Mouse (Mus musculus) 3134 (cell line): ENCODE data around the gene Mki67.
A peak's percentile ranks its signal among the peaks of the same experiment; 100 is the strongest.

Experiments used
- DNase-seq: peaks from one replicate; pipeline ENCODE4 v3.0.0-alpha.2; 2011; ENCODE audit warnings: low spot score; ENCODE audit not compliant: insufficient read length; ENCODE audit errors: extremely low read depth

Gene Mki67

DNA sequence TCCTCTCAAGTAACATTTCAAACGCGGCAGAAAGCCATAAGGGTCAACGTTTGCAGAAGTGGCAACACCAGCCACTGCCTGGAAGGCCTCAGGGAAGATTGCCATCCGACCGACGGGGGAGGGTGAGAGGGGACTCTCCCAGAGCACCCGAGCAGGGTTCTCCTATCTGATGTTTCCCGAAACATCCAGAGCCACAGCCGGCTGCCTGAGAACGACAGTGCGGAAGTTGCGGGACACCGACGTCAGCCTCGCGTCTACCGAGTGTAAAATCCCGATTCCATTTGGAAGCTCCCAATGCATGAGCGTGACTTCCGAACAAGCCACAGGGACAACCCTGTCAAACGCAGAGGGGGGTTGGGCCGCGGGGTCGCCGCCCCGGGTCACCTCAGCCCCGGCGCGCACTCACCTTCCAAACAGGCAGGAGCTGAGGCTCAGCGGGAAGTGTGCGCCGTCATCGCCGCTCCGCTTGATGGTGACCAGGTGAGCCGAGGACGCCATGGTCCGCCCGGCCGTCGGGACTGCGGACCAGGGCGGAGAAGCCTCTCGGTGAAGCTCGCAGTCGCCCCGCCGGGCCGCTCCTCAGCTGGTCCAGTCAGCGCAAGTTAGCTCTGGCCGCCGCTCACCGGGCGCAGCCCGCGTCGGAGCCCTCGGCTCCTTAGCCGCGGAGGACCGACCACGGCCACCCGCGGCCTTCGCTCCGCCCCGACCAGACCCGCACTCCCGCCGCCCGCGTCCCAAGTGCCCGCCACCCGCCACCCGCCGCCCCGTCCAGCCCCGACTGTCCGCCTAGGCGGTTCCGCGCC, at the start of gene Mki67:
TSS of gene Mki67 (minus strand) at position 720 of the 803 bp plus-strand sequence.
- DNase-seq, result peak; percentile 76

DNA sequence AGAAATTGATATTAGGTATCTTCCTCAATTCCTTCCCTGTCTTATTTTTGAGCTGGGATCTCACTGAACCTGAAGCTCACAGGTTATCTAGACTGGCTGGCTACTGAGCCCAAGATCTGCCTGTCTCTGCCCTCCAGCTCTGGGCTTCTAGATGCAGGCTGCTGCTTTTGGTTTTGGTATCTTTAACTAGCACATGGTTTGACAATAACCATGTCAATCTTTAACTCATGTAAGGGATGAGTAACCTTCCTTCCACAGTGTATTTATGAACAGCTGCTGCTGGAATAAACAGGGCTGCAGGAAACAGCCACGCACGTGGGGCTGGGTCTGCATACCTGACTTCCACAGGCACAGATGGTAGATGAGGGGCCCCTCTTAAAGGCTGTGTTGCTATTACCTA, 47.1 kb upstream of the Mki67 start:
- DNase-seq, result no peak

DNA sequence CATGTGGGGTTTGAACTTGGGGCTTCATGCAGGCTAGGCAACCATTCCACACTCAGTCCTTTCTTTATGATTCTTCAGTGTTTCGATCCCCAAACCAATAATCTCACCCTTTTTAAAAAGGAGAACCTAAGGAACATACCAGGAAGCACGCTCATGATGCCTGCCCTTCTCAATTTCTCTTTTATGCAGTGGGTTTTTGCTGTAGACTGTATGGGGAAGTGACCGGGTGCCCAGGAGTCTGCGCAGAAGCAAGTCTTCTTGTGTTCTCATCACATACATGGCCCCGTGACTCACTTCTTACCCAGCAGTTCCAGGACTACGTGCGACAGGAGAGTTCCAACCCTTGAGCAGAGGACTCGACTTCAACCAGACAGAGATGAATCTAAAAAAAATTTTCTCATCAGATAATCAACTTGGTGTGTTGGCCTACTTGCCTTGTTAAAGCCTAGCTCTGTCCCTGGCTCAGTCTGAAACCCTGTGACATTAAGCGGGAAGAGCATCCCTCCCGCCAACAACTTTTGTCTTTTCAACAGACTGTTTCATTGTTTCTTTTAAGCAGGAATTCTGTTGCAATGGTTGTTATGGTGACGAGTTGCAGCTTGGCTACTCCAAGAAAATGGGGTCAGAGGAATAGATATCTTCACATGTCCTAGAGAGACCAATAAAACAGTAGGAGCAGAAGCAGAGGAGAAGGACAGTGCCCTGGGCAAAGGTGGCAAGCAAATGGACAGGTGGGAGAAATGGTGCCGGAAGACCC, 42.8 kb upstream of the Mki67 start:
- no peak for DNase-seq

DNA sequence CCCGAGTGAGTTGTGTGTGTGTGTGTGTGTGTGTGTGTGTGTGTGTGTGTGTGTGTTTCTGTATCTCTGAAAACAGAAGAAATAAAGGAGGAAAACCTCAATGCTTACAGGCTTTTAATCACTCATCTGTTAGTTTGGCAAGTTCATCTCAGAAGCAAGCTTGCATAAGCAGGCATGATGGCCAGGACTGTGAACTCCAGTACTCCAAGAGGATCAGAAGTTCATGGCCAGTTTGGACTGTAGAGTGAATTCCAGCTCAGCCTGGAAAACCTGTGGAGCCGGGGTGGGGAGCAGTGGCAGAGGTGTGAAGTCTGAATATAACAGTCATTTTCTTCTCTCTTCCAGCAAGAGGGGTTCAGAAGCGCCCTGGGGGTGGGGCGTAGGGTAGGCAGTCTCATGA, 42.0 kb upstream of the Mki67 start:
- DNase-seq, result no peak

DNA sequence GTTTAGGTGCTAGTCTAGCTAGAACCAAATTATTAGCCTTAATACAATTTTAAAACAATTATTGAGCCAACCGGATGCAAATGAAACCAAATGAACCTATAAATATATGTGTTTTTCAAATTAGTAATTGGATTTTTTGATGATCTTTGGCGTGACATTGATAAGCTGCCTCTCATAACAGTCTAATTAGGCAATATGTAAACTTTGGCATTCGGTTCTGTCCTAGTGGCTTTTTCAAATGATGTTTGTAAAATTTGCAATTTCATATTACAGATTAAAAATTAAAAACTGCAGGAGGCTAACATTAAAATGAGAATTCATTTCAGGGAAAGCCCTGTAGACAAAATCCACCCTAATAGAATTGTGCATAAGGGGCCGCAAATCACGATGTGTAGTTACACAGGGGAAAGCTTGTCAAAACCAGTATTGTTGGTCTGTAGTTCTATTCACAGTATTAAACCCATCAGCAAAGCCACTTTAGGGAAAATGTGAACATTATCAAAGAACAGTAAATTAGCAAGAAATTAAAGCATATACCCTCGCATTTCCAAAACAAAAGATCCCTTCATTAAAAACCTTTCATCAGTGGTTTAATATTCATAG, 40.9 kb upstream of the Mki67 start:
- no peak for DNase-seq

DNA sequence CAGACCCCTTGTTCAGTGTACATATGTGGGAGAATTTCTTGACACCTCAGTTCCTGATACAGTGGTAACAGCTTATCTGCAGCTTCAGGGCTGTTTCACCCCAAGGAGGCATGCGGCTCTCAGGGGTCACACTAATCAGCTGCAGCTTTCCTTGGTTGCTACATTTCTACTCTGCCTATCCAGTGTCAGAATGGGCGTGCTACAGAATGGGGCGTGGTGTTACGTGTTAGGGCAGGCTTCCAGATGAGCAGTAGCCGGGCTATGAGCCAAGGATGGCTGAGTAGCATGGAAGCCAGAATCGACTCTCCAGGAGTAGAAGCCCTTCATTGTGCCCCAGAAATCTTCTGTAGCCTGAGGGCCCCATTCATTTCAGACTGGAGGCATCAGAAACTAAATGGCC, 32.8 kb upstream of the Mki67 start:
- DNase-seq, result peak; percentile 36

DNA sequence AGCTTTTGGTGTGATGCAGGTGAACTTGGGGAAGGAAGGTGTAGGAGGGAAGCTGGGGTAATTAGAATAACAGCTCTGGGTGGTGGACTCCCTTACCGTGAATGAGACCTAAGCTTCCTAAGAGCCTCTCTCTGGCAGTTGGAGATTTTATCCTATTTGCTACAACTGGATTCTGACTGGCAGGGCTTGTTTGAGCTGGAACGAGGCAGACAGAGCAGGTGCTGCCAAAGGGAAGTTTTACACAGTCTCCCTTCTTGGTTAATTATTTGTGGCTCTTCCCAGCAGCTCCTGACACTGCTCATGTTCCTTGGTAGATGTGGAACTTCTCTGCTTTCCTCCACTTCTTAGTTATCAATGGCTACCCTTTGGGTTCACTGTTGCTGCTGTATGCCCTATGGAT, 30.9 kb upstream of the Mki67 start:
- no peak for DNase-seq

DNA sequence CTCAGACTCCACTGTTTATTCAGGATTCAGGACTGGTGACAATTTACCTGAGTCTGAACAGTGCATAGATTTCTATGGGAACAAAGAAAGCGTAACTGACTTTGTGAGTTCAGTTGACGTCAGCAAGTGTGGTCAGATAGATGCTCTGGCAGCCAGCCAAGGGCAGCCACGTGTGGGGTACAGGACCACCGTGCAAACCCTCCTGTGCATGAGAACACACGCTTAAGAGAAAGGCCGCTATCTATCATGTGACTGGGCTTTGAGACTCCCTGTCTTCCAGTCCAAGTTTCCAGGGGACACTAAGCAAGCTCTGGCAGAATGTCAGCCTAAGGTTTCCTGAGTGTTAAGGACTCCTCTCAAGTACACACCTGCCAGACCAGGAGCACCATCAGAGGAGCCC, 30.4 kb upstream of the Mki67 start:
- DNase-seq, result no peak

DNA sequence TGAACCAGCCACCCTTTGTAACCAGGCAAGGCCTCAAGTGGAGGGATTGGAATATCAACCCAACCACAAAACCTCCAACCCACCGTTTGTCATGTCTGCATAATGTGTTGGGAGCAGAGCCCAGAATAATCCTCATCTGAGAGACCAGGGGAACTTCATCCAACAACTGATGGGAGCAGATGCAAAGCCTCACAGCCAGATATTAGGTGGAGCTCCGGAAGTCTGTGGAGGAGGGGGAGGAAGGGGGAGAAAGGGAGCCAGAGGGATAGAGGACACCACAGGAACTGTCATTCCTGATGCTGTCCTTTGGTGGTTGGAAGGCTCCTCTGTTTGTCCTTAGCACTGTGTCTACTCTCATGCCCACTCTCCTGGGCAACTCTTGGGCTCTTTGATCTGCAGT, 28.9 kb upstream of the Mki67 start:
- DNase-seq, result no peak

DNA sequence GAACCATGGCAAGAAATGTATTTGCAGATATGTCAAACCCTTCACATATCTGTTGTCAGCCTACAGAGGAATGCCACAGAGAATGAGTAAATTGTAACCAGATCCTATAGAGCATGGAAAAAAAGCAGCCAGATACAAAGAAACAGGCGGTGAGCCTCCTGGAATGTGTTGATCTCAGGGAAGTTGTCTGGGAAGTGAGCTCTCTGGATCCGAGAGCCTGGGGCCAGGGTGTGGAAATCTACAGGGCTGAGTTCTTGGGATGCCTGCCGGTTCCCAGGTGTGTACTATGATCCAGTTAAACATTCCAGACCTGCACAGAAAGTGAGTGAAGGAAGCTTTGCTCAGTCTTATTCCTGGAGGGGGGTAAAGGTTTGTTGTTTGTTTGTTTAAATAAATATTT, 24.3 kb upstream of the Mki67 start:
- no peak for DNase-seq

DNA sequence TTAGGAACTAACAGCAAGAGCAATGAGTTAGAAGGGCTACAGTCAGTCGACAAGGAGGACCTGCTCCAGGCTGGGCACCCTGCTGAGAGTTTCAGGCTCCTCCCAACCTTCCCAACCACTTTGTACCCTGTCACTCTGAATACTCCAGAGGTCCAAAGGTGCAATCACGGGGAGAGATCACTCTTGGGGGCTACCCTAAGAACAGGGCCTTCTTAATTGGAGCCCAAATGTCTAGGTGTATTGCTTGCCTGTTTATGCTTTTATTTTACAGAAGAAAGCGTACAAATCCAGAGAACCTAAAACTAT, 20.4 kb upstream of the Mki67 start:
- no peak for DNase-seq

DNA sequence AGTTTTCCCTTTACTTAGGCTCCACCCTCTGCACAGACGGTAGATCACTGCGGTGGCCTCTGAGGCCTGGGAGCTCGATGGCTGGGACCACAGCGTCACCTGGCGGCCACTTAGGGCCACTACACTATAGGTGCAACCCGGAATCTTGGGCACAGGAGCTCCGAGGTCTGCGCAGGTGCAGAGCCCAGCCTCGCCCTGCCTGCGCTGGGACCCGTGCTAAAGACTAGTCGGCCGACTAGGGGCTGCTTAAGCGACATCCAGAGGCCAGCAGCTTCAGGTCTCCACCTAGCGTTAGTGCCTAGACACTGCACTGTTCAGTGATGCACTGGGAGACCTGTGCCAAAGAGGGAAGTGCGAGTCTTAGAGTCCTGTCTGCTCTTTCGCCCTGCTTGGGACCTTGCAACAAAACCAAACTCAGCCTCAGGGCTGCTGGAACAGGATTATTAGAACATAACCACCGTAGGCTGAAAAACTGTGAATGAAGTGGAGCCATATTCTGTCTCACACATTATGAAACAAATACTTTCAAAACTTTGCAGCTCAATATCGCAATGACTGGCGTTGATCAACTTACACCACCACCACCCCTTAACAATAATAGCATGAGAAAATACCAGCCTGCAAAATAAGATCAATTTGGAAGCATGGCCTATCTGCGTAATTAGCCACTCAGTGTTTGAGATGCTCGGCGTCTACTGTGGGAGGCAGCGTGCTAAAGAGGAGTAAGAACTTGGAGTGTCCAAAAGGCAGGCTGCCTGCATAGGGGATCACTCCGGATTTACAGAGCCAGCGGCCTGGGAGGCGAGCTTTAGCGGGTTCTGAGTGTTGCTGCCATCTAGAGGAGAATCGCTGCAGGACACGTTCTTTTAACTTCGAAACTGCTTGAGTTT, 19.8 kb upstream of the Mki67 start:
- peak; percentile 91 for DNase-seq

DNA sequence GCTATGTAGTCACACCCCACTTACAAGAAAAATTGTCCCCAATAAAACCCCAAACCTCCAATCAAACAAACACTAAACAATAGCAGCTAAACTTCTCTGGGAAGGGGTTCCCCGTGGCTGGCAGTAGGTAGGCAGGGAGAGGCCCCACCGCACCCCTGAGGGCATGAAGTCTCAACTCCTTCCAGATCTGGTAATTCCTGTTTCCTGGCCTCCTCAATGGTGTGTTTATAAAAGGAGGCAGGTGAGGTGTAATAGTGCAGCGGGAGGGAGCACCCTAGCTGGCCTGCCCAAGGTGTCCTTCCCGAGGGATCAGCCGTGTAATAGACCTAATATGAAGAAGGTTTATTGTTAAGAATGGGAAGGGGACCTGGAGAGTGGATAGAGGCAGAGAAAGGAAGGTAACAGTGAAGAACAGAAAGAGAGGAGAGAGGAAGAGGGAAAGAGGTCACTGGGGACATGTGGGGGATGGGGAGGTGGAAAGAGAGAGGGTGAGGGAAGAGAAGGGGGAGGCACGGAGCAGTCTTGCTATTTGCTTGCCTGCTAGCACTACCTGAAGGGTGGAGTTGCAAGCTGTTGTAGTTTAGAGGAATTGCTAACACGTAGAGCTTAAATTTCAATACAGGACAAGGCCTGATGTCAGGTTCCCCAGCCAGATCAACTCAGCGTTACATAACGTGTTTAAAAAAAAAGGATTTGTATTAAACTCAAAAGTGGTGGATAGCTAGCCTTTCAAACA, 18.9 kb upstream of the Mki67 start:
- no peak for DNase-seq

DNA sequence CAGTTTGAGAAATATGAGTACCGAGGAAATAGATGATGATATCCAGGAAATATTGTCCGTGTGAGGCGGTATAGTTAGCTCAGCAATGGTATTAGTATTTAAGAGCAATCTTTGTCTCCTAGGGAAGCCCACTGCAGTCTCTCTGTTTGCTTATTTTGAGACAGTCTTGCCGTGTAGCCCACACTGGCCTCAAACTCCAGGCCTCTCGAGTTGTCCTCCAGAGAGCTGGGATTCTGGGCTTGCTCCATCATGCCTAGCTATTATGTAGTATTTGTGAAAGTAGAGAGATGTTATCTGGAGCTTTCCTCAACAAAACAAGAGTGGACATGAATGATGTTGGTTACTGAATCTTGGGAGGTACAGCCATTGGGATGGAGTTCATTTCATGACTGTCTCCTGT, 18.2 kb upstream of the Mki67 start:
- no peak for DNase-seq

DNA sequence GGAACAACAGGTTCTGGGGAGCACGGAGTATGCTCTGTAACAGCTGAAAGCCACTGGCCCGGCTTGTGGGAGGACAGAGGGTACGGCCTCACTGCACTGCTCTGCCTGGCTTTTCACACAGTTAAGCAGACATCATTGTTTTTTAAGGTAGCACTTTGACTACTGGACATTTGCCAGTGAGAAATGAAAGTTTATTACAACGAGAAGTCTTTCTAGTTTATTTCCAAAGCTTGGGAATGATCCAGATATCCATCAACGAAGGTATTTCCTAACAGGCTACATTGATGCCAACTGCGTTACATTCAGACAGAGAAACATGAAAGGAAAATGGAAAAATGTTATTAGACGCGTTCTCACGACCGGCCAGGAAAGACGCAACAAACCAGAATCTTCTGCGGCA, 11.9 kb upstream of the Mki67 start:
- DNase-seq, result no peak

DNA sequence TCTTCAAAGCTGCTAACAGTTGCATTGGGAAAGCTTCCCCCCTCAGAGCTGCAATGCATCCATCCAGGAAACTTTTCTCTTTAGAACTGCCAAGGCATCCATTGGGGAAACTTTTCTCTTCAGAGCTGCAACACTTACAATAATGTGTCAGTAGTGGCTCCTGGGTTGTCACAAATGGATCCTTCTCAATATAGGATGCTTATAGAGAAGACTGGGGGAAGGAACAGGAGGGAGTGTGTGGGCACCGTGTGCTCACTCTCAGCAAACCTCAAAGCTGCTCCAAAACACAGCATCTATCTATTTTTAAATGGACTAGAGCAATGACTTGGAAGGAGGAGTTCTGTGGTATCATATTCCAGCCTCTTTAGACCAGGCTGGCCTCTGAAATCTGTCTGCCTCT, 10.5 kb upstream of the Mki67 start:
- DNase-seq, result no peak

DNA sequence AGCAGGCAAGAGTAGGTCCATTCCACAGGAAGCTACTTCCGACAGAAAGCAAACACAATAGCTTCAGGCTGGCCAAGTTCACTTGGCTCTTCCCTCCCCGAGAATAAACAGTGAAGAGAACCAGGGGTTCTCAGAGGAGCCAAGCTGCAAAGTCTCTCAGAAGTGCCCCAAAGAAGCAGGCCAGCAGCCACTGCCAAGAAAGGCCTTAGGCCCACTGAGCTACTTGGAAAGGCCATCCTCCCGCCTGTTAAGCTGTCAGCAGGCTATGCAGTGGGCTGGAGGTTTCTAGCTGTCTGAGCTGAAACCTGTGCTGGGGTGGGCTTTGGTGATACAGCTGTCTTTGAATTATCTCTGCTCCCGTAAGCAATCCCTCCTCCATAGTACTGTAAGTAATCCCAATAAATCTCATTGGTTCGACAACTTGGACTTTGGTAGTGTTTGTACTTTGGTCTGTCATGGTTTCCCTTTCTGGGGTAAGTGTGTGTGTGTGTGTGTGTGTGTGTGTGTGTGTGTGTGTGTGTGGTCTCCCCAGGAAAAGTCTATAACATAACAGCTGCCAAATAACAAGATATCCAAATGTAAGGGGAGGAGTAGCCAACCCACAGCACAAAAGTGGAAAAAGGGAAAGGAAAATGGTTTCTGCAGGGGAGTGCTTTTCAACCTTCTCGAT, 7.6 kb upstream of the Mki67 start:
- DNase-seq, result no peak

DNA sequence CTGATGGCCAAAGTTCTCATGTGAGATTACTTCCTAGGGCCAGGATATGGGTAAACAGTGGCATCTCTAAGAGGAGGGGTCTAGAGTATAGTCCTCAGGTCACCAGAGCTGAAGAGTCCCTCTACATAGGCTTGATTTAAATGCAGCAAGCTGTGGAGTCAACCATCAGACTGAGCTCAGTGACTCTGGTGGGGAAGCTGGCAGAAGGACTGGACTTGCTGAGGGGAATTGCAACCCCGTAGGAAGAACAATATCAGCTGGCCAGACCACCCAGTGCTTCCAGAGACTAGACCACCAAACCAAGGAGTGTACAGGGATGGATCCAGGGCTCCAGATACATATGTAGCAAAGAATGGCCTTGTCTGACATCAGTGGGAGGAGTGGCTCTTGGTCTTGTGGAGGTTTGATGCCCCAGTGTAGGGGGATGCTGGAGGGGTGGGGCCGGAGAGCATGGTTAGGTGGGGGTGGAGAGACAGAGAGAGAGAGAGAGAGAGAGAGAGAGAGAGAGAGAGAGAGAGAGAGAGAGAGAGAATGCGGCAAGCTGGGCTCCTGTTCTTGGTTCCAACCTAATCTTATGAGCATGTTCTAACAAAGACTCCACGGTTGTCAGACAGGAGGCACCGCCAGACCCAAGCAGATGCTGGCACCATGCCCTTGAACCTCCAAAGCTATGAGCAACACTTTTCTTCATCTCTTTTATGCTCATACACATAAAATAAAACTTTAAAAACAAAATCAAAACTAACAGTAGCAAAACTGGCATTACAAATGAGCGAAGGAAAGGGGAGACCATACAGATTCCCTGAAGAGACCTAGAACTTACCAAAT, 6.1 kb upstream of the Mki67 start:
- DNase-seq, result no peak

DNA sequence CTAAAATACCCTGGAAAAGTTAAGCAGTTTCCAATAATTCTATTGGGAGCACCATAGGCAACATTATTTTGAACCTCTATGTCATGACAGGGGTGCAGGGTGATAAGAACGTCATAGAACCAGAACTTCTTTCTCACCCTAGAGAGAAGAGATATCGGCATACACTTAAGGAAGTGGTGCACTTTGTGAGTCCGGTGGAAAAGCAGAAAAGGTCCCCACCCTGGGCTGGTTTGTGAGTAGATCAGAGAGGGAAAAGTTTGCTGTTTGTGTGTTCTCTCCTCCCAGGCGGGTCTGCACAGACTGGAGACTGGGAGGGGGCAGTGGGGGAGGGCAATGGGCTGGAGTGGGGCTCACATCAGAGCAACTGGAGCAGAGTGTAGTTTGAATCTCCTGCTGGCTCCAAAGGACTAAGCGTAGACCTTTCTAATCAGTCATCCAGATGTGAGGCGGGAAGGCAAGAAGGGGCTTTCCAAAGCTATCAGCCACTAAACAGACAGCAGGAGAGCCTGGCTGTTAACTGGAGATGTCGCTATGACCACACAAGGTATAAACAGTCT, 5.4 kb upstream of the Mki67 start:
- DNase-seq, result no peak
